Mouse (Mus musculus) lung, adult 2 months (tissue): ENCODE measurements at regions not wholly inside any gene's neighbourhood (a gene's known extent, or its start where the extent isn't known, plus 50 kb on each side); places are given as distances from the start of the nearest gene placed in this dataset.

Source experiments
- CTCF ChIP-seq: fragments of 200-500 bp; IDR thresholded peaks from 2 replicates; pipeline ENCODE4 v1.5.1; 2011; ENCODE audit warnings: mild to moderate bottlenecking, low read length, control low read depth; ENCODE audit not compliant: insufficient read depth
- POLR2A ChIP-seq: fragments of 200-500 bp; IDR thresholded peaks from 2 replicates; pipeline ENCODE4 v1.6.1; 2011; ENCODE audit warnings: low read depth, mild to moderate bottlenecking, control low read depth, low read length, borderline replicate concordance; ENCODE audit errors: extremely low read depth

- TF ChIP-seq CTCF, result no peak
- no peak for TF ChIP-seq POLR2A
Observed at GRCm38 (mm10) chr17:63786444-63786843, 76.4 kb upstream of the Fer start.
